8 mouse cellular contexts compared by ENCODE assay signal in the genomic region with DNA sequence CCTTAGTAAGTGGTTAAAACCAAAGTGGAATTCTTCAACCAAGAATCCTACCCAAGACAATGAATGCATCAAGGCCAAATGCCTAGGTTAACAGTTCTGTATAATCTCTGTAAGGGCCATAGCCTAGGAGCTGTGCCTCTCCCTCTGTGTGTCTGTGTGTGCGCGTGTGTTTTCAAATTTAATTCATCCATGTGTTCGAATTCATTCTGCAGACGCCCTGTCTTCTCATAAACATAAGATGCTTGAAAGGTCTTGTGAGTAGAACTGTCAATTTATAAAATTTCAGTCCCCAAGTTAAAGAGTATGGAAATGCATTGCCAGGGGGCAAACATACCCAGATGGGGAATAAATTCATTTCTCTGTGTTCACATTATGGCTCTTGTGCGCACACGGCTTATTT. TPM values are rescaled to one million over a fixed set of nuclear protein-coding genes. Genes with fewer than 3 reads are reported as not detected.
DNase-seq lines count a peak whose midpoint lies in the region; ATAC-seq and TF ChIP-seq lines count a peak whose summit lies in the region.

No protein-coding gene starts in this region.

- H3K4me2 ChIP-seq in heart, embryonic 16.5 days (ENCODE audit: low read depth, low read length): peak overlapping the region; percentile 79
- peak overlapping the region; percentile 19 for H3K4me2 ChIP-seq in liver, postnatal 0 days (ENCODE audit: low read depth, low read length)

- DNase-seq in heart, adult 11 months: peak; percentile 73
- DNase-seq in heart, adult 18-20 months: no peak
- peak; percentile 8 for DNase-seq in A20 (ENCODE audit: low read depth, low spot score)
- no peak for DNase-seq in liver, postnatal 0 days
- DNase-seq in frontal cortex, postnatal 14 days (ENCODE audit: low spot score in 2 of 2): no peak
- no peak for DNase-seq in cerebellum, adult 18-20 months
- no peak for DNase-seq in ovary, postnatal 36 days (ENCODE audit: low spot score)

- H3K27me3 ChIP-seq in heart, embryonic 16.5 days (ENCODE audit: control insufficient read depth, insufficient read depth, low read length): no peaks in the 10 kb centered on the region
- H3K27me3 ChIP-seq in liver, postnatal 0 days (ENCODE audit: insufficient read depth, low read length): no peaks in the 10 kb centered on the region

- whole genome bisulfite sequencing in heart, embryonic 16.5 days: 36% methylated on average over 6 of the region's 6 CpGs
- WGBS in liver, postnatal 0 days (ENCODE audit: insufficient replicate concordance): 61% methylated on average over 6 of the region's 6 CpGs

- H3K4me3 ChIP-seq in heart, embryonic 16.5 days (ENCODE audit: low read length): peak overlapping the region; percentile 81
- no peak overlapping the region for H3K4me3 ChIP-seq in liver, postnatal 0 days (ENCODE audit: low read depth, low read length)

- H3K9me3 ChIP-seq in heart, embryonic 16.5 days (replicated peaks; ENCODE audit: control insufficient read depth, low read length): no peaks in the 10 kb centered on the region
- H3K9me3 ChIP-seq in liver, postnatal 0 days (ENCODE audit: low read length): no peaks in the 10 kb centered on the region

- no peak for TF ChIP-seq EP300 in liver, postnatal 0 days (IDR thresholded peaks at IDR 0.05; ENCODE audit: low read depth)

- TF ChIP-seq CTCF in liver, postnatal 0 days (IDR thresholded peaks at IDR 0.05; ENCODE audit: low read depth): no peak

- ATAC-seq in heart, embryonic 16.5 days (replicated peaks; ENCODE audit: extremely low read depth, insufficient read depth, low FRiP score): no peak
- no peak for ATAC-seq in liver, postnatal 0 days

- peak overlapping the region; percentile 71 for H3K9ac ChIP-seq in heart, embryonic 16.5 days (ENCODE audit: low read length)
- H3K9ac ChIP-seq in liver, postnatal 0 days (replicated peaks): no peak overlapping the region

- H3K27ac ChIP-seq in heart, embryonic 16.5 days (ENCODE audit: low read length): 0 out of 2 replicates have a peak overlapping the region, but pooled peaks have one; percentile 28
- H3K27ac ChIP-seq in liver, postnatal 0 days (ENCODE audit: low read depth): no peak overlapping the region

- H3K4me1 ChIP-seq in heart, embryonic 16.5 days (ENCODE audit: control insufficient read depth, insufficient read depth, low read length): peaks cover 41% of the 10 kb centered on the region
- no peaks in the 10 kb centered on the region for H3K4me1 ChIP-seq in liver, postnatal 0 days (ENCODE audit: insufficient read depth)

- H3K36me3 ChIP-seq in heart, embryonic 16.5 days (ENCODE audit: control insufficient read depth, insufficient read depth): no peaks in the 10 kb centered on the region
- H3K36me3 ChIP-seq in liver, postnatal 0 days (replicated peaks; ENCODE audit: insufficient read depth, low read length): no peaks in the 10 kb centered on the region

RNA-seq across cellular contexts. Expression of a gene that starts 3.8 kb away (rescaled TPM):
- 10 to 100 TPM; 49.2 to 51.9 TPM for total RNA-seq in heart, adult 18-20 months (2021)
- 18.0 and 20.7 TPM in 2 replicates for polyA plus RNA-seq in heart, embryonic 16.5 days (2015; fragmentation: Nextera tagmentation; extraction: Ambion mirVana)
- polyA plus RNA-seq in liver, postnatal 0 days (2015; fragmentation: Nextera tagmentation; extraction: Ambion mirVana): 4.0 TPM in 2 replicates

Comparison
In these comparisons a context has a peak if more than half of its experiments do, and no peak if none do; other contexts are left out.
1. DNase-seq: peak in heart, adult 11 months (single experiment) and A20 (single experiment); none in heart, adult 18-20 months (0 of 2), liver, postnatal 0 days (single experiment), frontal cortex, postnatal 14 days (0 of 2), cerebellum, adult 18-20 months (0 of 2) and ovary, postnatal 36 days (single experiment).